Mouse (Mus musculus) heart, embryonic 15.5 days (tissue): ENCODE data around the gene Nxn. TPM values are rescaled to one million over a fixed set of nuclear protein-coding genes. Genes with fewer than 3 reads are reported as not detected.

Experiments
- ATAC-seq: fragments of 200-750 bp; cut with Nextera tagmentation; replicated peaks from 2 replicates; pipeline ENCODE4 v1.8.0; 2017; ENCODE audit warnings: low read depth, moderate TSS enrichment; ENCODE audit not compliant: insufficient number of reproducible peaks, insufficient read depth, low FRiP score
- H3K27ac ChIP-seq: fragments of 300-500 bp; sonication (generic); 2 replicates; pipeline ENCODE4 v1.5.1; 2015; ENCODE audit warnings: mild to moderate bottlenecking, inconsistent platforms
- H3K27me3 ChIP-seq: fragments of 300-500 bp; sonication (generic); 2 replicates; pipeline ENCODE4 v1.6.1; 2015; ENCODE audit warnings: inconsistent platforms
- H3K36me3 ChIP-seq: fragments of 300-500 bp; sonication (generic); 2 replicates; pipeline ENCODE4 v1.6.1; 2015; ENCODE audit warnings: mild to moderate bottlenecking, inconsistent platforms
- H3K4me1 ChIP-seq: fragments of 300-500 bp; sonication (generic); replicated peaks from 2 replicates; pipeline ENCODE4 v1.6.1; 2015; ENCODE audit warnings: inconsistent platforms
- H3K4me2 ChIP-seq: fragments of 300-500 bp; sonication (generic); 2 replicates; pipeline ENCODE4 v1.6.1; 2015; ENCODE audit warnings: inconsistent platforms, mild to moderate bottlenecking, moderate library complexity
- H3K4me3 ChIP-seq: fragments of 300-500 bp; sonication (generic); 2 replicates; pipeline ENCODE4 v1.5.1; 2015; ENCODE audit warnings: mild to moderate bottlenecking, inconsistent platforms
- H3K9ac ChIP-seq: fragments of 300-500 bp; sonication (generic); 2 replicates; pipeline ENCODE4 v1.6.1; 2015; ENCODE audit warnings: mild to moderate bottlenecking, inconsistent platforms
- H3K9me3 ChIP-seq: fragments of 300-500 bp; sonication (generic); replicated peaks from 2 replicates; pipeline ENCODE4 v1.6.1; 2016; ENCODE audit warnings: inconsistent platforms
- WGBS: fragments of 180-500 bp; shearing (Covaris S2); methylation state at CpG from one replicate; pipeline ENCODE4 v1.1.7; 2015; ENCODE audit warnings: mixed read lengths; 5-methylcytosine and 5-hydroxymethylcytosine counted together
- polyA plus RNA-seq: library from polyadenylated mRNA; unstranded; fragments of >200 nt; fragmentation: Nextera tagmentation; extraction: Ambion mirVana; gene quantifications from 2 replicates; pipeline ENCODE4 v1.2.1, GENCODE M21; 2015

Gene Nxn
- polyA plus RNA-seq, 1 experiment from 2014 or later: 18.6 TPM

- no peak overlapping the region for H3K4me3 ChIP-seq
- H3K9me3 ChIP-seq: no peaks in the 10 kb centered on the region
- no peak overlapping the region for H3K27ac ChIP-seq
- peaks cover 16% of the 10 kb centered on the region for H3K4me1 ChIP-seq
- no peak for ATAC-seq
- no peak overlapping the region for H3K9ac ChIP-seq
- H3K4me2 ChIP-seq: no peak overlapping the region
- WGBS: 72% methylated on average over 15 of the region's 15 CpGs
- H3K27me3 ChIP-seq: no peaks in the 10 kb centered on the region
- no peaks in the 10 kb centered on the region for H3K36me3 ChIP-seq
These were observed 17.6 kb downstream of the Nxn start for GRCm38 (mm10) chr11:76381201-76381885.

DNA sequence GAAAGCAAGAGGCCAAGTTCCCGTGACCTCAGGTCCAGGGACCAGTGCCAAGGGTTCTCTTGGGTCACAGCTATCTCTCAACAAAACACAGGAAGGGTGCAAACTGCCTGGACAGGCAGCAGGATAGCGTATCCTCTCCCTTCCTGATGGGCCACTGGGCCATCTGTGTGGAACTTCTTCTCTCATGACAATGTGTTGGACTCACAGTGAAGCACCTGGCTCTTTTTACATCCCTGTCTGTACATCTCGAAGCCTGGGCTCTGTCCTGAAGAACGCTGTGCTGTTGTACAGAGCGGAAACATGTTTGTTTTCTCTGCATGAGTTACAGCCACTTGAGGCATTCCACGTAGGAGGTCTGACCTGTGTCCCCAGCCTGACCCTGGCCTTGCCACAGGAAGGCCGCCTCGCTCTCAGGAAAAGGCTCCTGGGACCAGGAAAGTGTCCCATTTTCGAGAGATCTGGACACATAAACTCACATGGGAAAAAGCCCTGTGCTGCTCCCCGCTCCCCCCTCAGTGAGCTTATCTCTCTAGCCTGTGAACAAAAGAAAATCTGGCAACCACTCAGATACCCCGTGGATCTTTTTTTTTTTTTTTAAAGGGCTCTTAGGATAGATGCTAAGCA, 18.9 kb downstream of the Nxn start:
- peak; percentile 56; the same call in 1 of the 2 replicates for ATAC-seq
- H3K27me3 ChIP-seq: no peaks in the 10 kb centered on the region
- peak overlapping the region; percentile 59 for H3K27ac ChIP-seq
- no peak overlapping the region for H3K4me2 ChIP-seq
- 23% methylated on average over 11 of the region's 11 CpGs for WGBS
- H3K4me3 ChIP-seq: no peak overlapping the region
- H3K9me3 ChIP-seq: no peaks in the 10 kb centered on the region
- no peaks in the 10 kb centered on the region for H3K36me3 ChIP-seq
- no peak overlapping the region for H3K9ac ChIP-seq
- peaks cover 24% of the 10 kb centered on the region for H3K4me1 ChIP-seq

GRCm38 (mm10) chr11:76376425-76376824, 22.5 kb downstream of the Nxn start:
- Histone ChIP-seq H3K9me3 (no peaks in the 10 kb centered on the region), H3K4me1 (peaks cover 58% of the 10 kb centered on the region), H3K4me2 (no peak overlapping the region), H3K27me3 (no peaks in the 10 kb centered on the region), H3K4me3 (no peak overlapping the region), H3K27ac (no peak overlapping the region), H3K36me3 (no peaks in the 10 kb centered on the region), H3K9ac (no peak overlapping the region)
- 88% methylated on average over 3 of the region's 3 CpGs for WGBS
- ATAC-seq: no peak

DNA sequence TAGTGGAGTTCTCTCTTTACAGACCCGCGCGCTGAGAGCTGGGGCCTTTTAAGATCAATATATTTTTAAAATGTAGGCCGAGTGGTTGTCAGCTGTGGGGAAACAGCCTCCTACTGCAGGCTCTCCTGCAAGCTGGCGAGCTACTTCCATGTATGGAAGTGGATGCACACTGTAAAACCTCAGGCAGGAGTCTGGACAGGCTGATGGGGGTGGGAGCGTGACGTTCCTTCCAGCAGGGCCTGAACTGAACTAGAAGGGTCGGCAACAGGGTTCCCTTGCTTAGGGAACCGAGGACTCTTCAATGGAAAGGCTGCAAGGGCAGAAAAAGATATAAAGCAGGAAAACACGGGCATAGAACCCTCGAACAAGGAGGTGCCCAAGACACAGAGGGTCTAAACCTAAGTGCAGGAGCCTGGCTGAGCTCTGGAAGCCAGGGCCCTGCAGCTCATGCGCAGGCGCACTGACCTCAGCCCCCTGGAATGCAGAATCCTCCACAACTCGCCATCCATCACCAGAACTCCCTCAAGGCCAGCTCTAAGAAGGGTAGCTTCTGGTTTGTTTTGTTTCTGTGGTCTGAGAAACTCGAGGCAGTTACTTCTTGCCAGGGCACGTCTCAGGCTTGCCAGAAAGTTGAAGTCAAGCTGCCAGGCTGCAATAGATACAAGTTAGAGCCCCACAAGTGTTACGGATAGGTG, 24.3 kb downstream of the Nxn start:
- no peak overlapping the region for H3K4me3 ChIP-seq
- no peaks in the 10 kb centered on the region for H3K27me3 ChIP-seq
- peaks cover 49% of the 10 kb centered on the region for H3K4me1 ChIP-seq
- 19% methylated on average over 17 of the region's 17 CpGs for WGBS
- peak; percentile 87 for ATAC-seq
- peak overlapping the region; percentile 92 for H3K27ac ChIP-seq
- H3K9me3 ChIP-seq: no peaks in the 10 kb centered on the region
- H3K4me2 ChIP-seq: peak overlapping the region; percentile 24
- peak overlapping the region; percentile 19 for H3K9ac ChIP-seq
- no peaks in the 10 kb centered on the region for H3K36me3 ChIP-seq

DNA sequence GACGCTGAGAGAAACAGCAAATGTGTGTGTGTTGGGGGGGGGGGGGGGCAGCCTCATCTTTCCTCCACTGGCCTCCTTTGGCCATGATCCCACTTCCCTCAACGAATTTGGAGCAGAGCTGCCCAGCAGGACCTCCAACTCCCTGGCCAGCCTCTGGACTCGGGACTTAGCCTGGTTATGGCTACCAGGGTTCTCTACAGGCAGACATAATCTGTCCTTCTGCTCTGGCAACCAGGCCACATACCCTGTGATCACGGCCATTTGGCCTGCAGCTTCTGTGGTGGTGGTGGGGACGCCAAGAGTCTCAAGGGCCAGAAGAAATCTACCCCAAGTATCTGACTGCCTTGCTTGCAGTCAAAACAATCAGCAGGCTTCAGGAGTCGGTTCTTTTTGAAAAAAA, 26.4 kb downstream of the Nxn start:
- peak overlapping the region; percentile 68 for H3K27ac ChIP-seq
- H3K4me3 ChIP-seq: no peak overlapping the region
- no peak overlapping the region for H3K9ac ChIP-seq
- H3K27me3 ChIP-seq: no peaks in the 10 kb centered on the region
- H3K4me1 ChIP-seq: peaks cover 54% of the 10 kb centered on the region
- no peak overlapping the region for H3K4me2 ChIP-seq
- no peak for ATAC-seq
- H3K36me3 ChIP-seq: no peaks in the 10 kb centered on the region
- H3K9me3 ChIP-seq: no peaks in the 10 kb centered on the region
- WGBS: 31% methylated on average over 6 of the region's 6 CpGs

DNA sequence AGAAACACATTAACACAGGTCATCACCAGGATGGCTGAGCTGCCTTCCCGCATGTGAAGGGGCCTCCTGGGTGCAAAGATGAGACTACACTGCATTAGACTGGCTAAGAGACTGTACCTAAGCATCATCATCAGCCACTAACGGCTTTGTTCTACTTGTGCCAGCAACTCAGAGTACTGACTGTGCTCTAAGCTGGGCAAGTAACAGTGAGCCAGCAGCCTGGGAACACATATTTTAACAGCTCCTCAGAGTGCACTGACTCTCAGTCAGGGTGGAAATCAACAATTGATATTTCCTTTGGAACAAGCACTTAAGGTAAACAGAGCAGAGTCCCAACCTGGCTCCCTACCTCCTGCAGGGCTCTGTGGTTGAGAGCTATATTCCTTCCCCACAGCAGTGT, 26.8 kb downstream of the Nxn start:
- peak overlapping the region; percentile 68; the same call in 1 of the 2 replicates for H3K27ac ChIP-seq
- WGBS: 37% methylated on average over 2 of the region's 2 CpGs
- no peaks in the 10 kb centered on the region for H3K9me3 ChIP-seq
- no peak overlapping the region for H3K9ac ChIP-seq
- no peak for ATAC-seq
- H3K4me2 ChIP-seq: no peak overlapping the region
- H3K27me3 ChIP-seq: no peaks in the 10 kb centered on the region
- H3K4me3 ChIP-seq: no peak overlapping the region
- peaks cover 54% of the 10 kb centered on the region for H3K4me1 ChIP-seq
- no peaks in the 10 kb centered on the region for H3K36me3 ChIP-seq

- Histone ChIP-seq H3K27me3 (no peaks in the 10 kb centered on the region), H3K36me3 (no peaks in the 10 kb centered on the region), H3K4me1 (peaks cover 54% of the 10 kb centered on the region), H3K9me3 (no peaks in the 10 kb centered on the region), H3K4me3 (no peak overlapping the region), H3K27ac (no peak overlapping the region), H3K4me2 (no peak overlapping the region), H3K9ac (no peak overlapping the region)
- no peak for ATAC-seq
These were observed 28.4 kb downstream of the Nxn start for GRCm38 (mm10) chr11:76370491-76370890.

GRCm38 (mm10) chr11:76366720-76367119, 32.2 kb downstream of the Nxn start:
- H3K9ac ChIP-seq: no peak overlapping the region
- no peaks in the 10 kb centered on the region for H3K27me3 ChIP-seq
- no peak overlapping the region for H3K4me2 ChIP-seq
- no peaks in the 10 kb centered on the region for H3K9me3 ChIP-seq
- peaks cover 32% of the 10 kb centered on the region for H3K4me1 ChIP-seq
- no peak for ATAC-seq
- WGBS: 81% methylated on average over 15 of the region's 15 CpGs
- no peak overlapping the region for H3K27ac ChIP-seq
- no peaks in the 10 kb centered on the region for H3K36me3 ChIP-seq
- no peak overlapping the region for H3K4me3 ChIP-seq

GRCm38 (mm10) chr11:76364038-76364437, 34.9 kb downstream of the Nxn start:
- peaks cover 37% of the 10 kb centered on the region for H3K4me1 ChIP-seq
- ATAC-seq: no peak
- 72% methylated on average over 5 of the region's 5 CpGs for WGBS
- peak overlapping the region; percentile 22; the same call in 1 of the 2 replicates for H3K4me2 ChIP-seq
- H3K4me3 ChIP-seq: no peak overlapping the region
- peak overlapping the region; percentile 67 for H3K27ac ChIP-seq
- no peaks in the 10 kb centered on the region for H3K27me3 ChIP-seq
- H3K36me3 ChIP-seq: no peaks in the 10 kb centered on the region
- H3K9me3 ChIP-seq: no peaks in the 10 kb centered on the region
- 0 out of 2 replicates have a peak overlapping the region, but pooled peaks have one; percentile 14 for H3K9ac ChIP-seq

- Histone ChIP-seq H3K4me3 (no peak overlapping the region), H3K9ac (0 out of 2 replicates have a peak overlapping the region, but pooled peaks have one; percentile 14), H3K27ac (peak overlapping the region; percentile 67), H3K4me1 (peaks cover 36% of the 10 kb centered on the region), H3K9me3 (no peaks in the 10 kb centered on the region), H3K27me3 (no peaks in the 10 kb centered on the region), H3K36me3 (no peaks in the 10 kb centered on the region), H3K4me2 (peak overlapping the region; percentile 22; the same call in 1 of the 2 replicates)
- ATAC-seq: no peak
- WGBS: 16% methylated on average over 9 of the region's 9 CpGs
These were observed 35.3 kb downstream of the Nxn start for GRCm38 (mm10) chr11:76363636-76364035.

DNA sequence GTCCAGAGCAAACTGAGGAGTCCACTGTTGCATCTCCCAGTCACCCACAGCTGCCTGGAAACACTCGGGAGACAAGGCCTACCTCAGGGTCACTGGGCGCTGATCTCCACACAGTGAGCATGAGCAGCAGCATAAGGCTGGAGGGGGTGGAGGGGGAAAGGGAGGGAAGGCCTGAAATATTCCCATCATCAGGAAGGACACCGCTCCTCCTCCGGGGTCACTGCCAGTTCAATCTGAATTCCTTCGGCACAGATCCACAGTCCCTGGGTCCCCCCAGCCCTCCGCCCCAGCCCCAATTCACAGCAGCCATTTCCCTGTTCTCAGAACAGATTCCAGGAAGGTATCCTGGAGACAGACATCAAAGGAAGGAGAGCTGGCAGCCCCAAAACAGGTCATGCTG, 35.8 kb downstream of the Nxn start:
- H3K9me3 ChIP-seq: no peaks in the 10 kb centered on the region

More for the DNA sequence above, 35.8 kb downstream of the Nxn start:
- WGBS: 18% methylated on average over 6 of the region's 6 CpGs
- no peak for ATAC-seq
- no peak overlapping the region for H3K4me3 ChIP-seq
- H3K36me3 ChIP-seq: no peaks in the 10 kb centered on the region
- H3K4me1 ChIP-seq: peaks cover 37% of the 10 kb centered on the region
- H3K9ac ChIP-seq: 0 out of 2 replicates have a peak overlapping the region, but pooled peaks have one; percentile 14
- H3K27me3 ChIP-seq: no peaks in the 10 kb centered on the region
- peak overlapping the region; percentile 67 for H3K27ac ChIP-seq
- 0 out of 2 replicates have a peak overlapping the region, but pooled peaks have one; percentile 22 for H3K4me2 ChIP-seq
